Mouse (Mus musculus) macrophage (primary cell): ENCODE measurements around the gene Ntmt1. TPM values are rescaled to one million over a fixed set of nuclear protein-coding genes. Genes with fewer than 3 reads are reported as not detected.

ENCODE experiments used
- H3K27ac ChIP-seq: fragments of 350-480 bp; formaldehyde crosslinking; 2 replicates; pipeline ENCODE4 v1.9.0; 2021
- H3K36me3 ChIP-seq: fragments of 350-480 bp; formaldehyde crosslinking; 2 replicates; pipeline ENCODE4 v1.9.0; 2021; ENCODE audit errors: inconsistent target
- H3K4me3 ChIP-seq: fragments of 350-480 bp; formaldehyde crosslinking; 2 replicates; pipeline ENCODE4 v1.9.0; 2021; ENCODE audit errors: inconsistent target
- H3K79me2 ChIP-seq: fragments of 350-480 bp; formaldehyde crosslinking; 2 replicates; pipeline ENCODE4 v1.9.0; 2021; ENCODE audit errors: inconsistent target
- WGBS: methylation state at CpG from one replicate; pipeline ENCODE4 v1.1.7; 2026; ENCODE audit warnings: inconsistent platforms; ENCODE audit not compliant: missing documents; 5-methylcytosine and 5-hydroxymethylcytosine counted together
- polyA plus RNA-seq: library from polyadenylated mRNA; stranded (reverse); fragments of 250-400 nt; gene quantifications from 3 replicates; pipeline ENCODE4 v1.2.4, GENCODE M21; 2018; ENCODE audit warnings: inconsistent platforms

The Ntmt1 gene
- polyA plus RNA-seq, 1 experiment from 2014 or later, result 3.4 TPM

GRCm38 (mm10) chr2:30826825-30827748 lies 19.5 kb downstream of the Ntmt1 start:
- H3K27ac ChIP-seq, result peak overlapping the region; percentile 55
- peak overlapping the region; percentile 95 for H3K4me3 ChIP-seq
- H3K36me3 ChIP-seq, result peaks cover 43% of the 10 kb centered on the region
- WGBS, result 33% methylated on average over 26 of the region's 26 CpGs
- H3K79me2 ChIP-seq, result peaks cover 27% of the 10 kb centered on the region

- under 1% methylated on average over 63 of the region's 63 CpGs for WGBS
- peaks cover 37% of the 10 kb centered on the region for H3K36me3 ChIP-seq
- peak overlapping the region; percentile 95 for H3K4me3 ChIP-seq
- H3K79me2 ChIP-seq, result peaks cover 27% of the 10 kb centered on the region
- H3K27ac ChIP-seq, result peak overlapping the region; percentile 55
Observed at GRCm38 (mm10) chr2:30827749-30828475, 20.3 kb downstream of the Ntmt1 start.

DNA sequence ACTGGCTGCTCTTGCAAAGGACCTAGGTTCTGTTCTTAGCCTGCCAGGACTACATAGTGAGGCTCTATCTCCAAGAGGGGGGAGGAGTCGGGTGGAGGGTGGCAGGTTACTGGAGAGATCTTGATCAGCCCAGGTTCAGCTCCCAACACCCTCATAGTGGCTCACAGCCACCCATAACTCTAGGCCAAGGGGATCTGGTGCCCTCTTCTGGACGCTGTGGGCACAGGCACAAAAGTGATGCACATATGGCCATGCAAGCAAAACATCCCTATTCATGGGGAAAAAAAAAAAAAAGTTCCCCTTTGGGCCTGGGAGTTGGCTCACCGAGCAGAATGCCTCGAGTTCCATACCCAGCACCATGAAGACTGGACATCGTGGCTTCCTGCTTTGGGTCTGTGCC lies 21.7 kb downstream of the Ntmt1 start:
- WGBS, result 26% methylated on average over 5 of the region's 5 CpGs
- Histone ChIP-seq H3K36me3 (peaks cover 23% of the 10 kb centered on the region), H3K4me3 (no peak overlapping the region), H3K79me2 (peaks cover 27% of the 10 kb centered on the region), H3K27ac (no peak overlapping the region)

DNA sequence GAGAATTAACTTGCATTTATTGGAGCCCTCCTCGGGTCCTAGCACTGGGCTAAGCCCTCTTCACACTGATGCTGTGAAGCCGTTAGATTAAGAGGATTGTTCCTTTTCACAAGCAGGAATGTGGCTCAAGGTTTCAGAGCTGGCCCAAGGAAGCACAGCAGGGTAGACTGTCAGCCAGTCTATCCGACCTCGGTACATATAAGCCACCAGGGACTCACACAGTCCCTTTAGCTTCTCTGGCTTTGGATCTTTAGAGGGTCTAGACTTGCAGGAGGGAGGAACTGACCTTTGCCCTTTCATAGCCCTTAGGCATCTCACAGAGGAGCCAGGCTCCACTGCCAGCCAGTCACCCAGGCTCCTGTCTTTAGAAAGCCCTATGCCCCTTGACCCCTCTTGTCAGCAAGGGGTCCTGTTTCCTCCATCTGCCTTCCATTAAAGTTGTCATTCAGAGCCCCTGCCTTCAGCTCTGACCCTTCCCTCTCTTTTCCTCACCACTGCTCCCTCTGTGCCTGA lies 22.7 kb downstream of the Ntmt1 start, which contains the start of gene Asb6:
Gene Asb6, minus strand, starts transcription at position 51 of the 513 bp plus-strand sequence.
- 80% methylated on average over 4 of the region's 4 CpGs for WGBS
- Histone ChIP-seq H3K4me3 (no peak within 1 kb of the TSS), H3K27ac (no peak within 1 kb of the TSS), H3K79me2 (peaks cover 27% of the 10 kb centered on the region), H3K36me3 (peaks cover 13% of the 10 kb centered on the region)

- Histone ChIP-seq H3K36me3 (no peaks in the 10 kb centered on the region), H3K27ac (no peak overlapping the region), H3K4me3 (no peak overlapping the region), H3K79me2 (no peaks in the 10 kb centered on the region)
- WGBS, result 79% methylated on average over 5 of the region's 5 CpGs
Observed at GRCm38 (mm10) chr2:30833644-30834043, 26.0 kb downstream of the Ntmt1 start.

GRCm38 (mm10) chr2:30834373-30835022 lies 26.9 kb downstream of the Ntmt1 start, which contains the start of gene Prrx2:
Prrx2 (plus strand) TSS chr2:30834972.
- 80% methylated on average over 9 of the region's 10 CpGs for WGBS
- Histone ChIP-seq H3K36me3 (no peaks in the 10 kb centered on the region), H3K27ac (no peak within 1 kb of the TSS), H3K79me2 (no peaks in the 10 kb centered on the region), H3K4me3 (no peak within 1 kb of the TSS)

DNA sequence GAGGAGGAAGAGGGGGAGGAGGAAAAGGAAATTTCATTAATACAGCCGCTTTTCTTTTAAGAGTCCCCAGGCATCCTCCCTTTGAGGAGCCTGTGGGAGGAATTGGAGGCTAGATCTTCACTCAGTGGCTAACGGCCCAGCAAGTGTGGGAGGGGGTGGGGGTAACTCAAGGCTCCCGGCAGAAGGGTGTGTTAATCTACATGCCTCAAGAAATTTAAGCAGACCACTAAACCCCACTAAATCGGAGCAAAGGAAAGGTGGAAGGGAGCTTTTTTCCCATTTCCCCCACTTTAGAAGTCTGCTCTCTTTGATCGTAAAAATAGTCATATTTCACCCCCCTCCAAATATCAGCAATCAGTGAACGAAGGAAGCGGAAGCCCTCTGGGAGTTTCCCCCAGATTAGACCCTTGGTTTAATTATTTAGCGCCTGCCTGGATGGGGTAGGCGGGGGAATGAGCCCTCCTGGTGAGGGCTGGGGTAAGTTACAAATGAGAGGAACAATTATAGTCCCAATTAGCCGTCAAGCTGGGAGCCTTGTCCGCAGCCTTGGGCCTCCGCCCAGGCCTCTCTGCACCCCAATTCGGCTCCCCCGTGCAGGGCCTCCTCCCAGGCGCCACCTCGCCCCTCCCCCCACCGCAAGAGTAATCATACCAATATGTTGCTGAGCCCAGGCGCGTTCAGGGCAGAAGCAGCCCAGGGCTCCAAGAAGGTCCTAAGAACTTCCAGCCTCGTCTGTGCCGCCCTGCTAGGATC lies 28.8 kb downstream of the Ntmt1 start:
- WGBS, result 43% methylated on average over 21 of the region's 21 CpGs

GRCm38 (mm10) chr2:30842615-30843014 lies 35.0 kb downstream of the Ntmt1 start:
- Histone ChIP-seq H3K27ac (no peak overlapping the region), H3K4me3 (no peak overlapping the region), H3K36me3 (no peaks in the 10 kb centered on the region), H3K79me2 (no peaks in the 10 kb centered on the region)
- 54% methylated on average over 10 of the region's 10 CpGs for WGBS

More for the DNA sequence above, 28.8 kb downstream of the Ntmt1 start:
- Histone ChIP-seq H3K4me3 (no peak overlapping the region), H3K79me2 (no peaks in the 10 kb centered on the region), H3K36me3 (no peaks in the 10 kb centered on the region), H3K27ac (no peak overlapping the region)

GRCm38 (mm10) chr2:30845152-30846070 lies 37.8 kb downstream of the Ntmt1 start:
- no peak overlapping the region for H3K4me3 ChIP-seq
- H3K36me3 ChIP-seq, result no peaks in the 10 kb centered on the region
- no peak overlapping the region for H3K27ac ChIP-seq
- H3K79me2 ChIP-seq, result no peaks in the 10 kb centered on the region
- WGBS, result 3% methylated on average over 78 of the region's 80 CpGs

DNA sequence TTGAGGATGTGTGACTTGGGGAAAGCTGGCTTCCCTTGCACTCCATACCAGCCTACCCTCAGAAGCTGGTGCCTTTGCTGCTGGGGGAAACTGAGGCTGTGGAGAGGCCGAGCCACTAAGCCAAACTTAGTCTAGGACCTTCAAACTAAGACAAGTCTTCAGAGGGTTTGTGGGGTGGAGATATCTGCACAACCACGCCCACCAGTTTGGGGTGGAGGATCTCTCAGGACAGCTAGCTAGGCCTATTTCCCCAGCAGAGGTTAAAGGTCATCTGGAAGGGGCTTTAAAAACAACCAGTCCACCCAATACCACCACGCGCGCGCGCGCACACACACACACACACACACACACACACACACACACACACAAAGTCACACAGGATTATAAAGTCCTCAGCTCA lies 38.6 kb downstream of the Ntmt1 start:
- WGBS, result 93% methylated on average over 2 of the region's 8 CpGs
- H3K27ac ChIP-seq, result no peak overlapping the region
- no peaks in the 10 kb centered on the region for H3K36me3 ChIP-seq
- no peaks in the 10 kb centered on the region for H3K79me2 ChIP-seq
- no peak overlapping the region for H3K4me3 ChIP-seq

DNA sequence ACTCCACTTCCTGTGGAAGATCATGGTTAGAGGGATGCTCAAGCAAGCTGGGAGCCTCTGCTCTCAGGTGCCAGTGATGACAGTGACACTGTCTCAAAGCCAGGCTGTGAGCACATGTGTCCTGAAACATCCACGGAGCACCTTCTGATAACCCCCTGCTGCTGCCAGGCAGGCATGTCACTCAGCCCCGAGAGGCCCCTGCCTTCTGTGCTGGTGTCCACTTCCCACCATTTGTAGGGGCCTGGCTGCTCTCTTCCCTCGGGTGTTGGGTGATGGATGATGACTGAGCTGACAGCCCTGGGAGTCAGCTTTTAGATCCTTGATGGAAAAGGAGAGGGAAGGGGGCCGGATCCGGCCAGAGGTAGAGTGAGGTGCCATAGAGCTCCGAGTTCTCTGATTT lies 39.1 kb downstream of the Ntmt1 start:
- no peaks in the 10 kb centered on the region for H3K79me2 ChIP-seq
- H3K36me3 ChIP-seq, result no peaks in the 10 kb centered on the region
- 45% methylated on average over 4 of the region's 6 CpGs for WGBS
- H3K4me3 ChIP-seq, result no peak overlapping the region
- no peak overlapping the region for H3K27ac ChIP-seq

- Histone ChIP-seq H3K4me3 (no peak overlapping the region), H3K79me2 (no peaks in the 10 kb centered on the region), H3K36me3 (no peaks in the 10 kb centered on the region), H3K27ac (no peak overlapping the region)
- WGBS, result 68% methylated on average over 8 of the region's 8 CpGs
Observed at GRCm38 (mm10) chr2:30848184-30848583, 40.6 kb downstream of the Ntmt1 start.

GRCm38 (mm10) chr2:30850581-30850980 lies 43.0 kb downstream of the Ntmt1 start:
- Histone ChIP-seq H3K79me2 (no peaks in the 10 kb centered on the region), H3K36me3 (no peaks in the 10 kb centered on the region), H3K4me3 (no peak overlapping the region), H3K27ac (no peak overlapping the region)
- 50% methylated on average over 6 of the region's 6 CpGs for WGBS
